Mouse (Mus musculus): Measurements from ENCODE around the gene Tspan9.

DNA sequence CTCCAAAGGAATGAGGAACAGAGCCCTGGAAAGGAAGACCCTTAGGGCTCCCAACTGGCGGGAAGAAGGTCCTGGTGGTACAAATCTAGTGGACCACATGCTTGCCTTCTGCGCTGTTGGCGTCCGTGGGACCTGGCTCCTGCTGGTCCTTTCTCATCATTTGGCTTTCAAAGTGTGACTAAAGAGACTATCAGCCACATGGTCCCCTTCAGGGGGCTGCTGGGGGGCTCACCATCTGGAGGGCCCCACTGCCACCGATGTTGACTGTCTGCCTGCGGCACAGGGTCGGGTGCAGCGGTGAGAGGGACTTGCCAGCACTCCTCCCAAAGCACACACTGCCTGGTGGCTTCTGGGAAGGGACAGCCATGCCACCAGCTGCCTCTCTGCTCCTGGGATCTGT is 150.4 kb downstream of the Tspan9 start:
- TF ChIP-seq GATA1 (IDR thresholded peaks at IDR 0.05; ENCODE audit: borderline replicate concordance, low read length) (no peak), FLI1 (IDR thresholded peaks at IDR 0.05; ENCODE audit: low read length) (no peak)
